Mouse (Mus musculus): ENCODE results near the gene Ewsr1. TPM values are rescaled to one million over a fixed set of nuclear protein-coding genes. Genes with fewer than 3 reads are reported as not detected.
A peak's percentile ranks its signal among the peaks of the same experiment; 100 is the strongest.
"Not testable (repeated sequence)": the region's sequence is repeated elsewhere in the genome, so short reads cannot be mapped to it uniquely, and the experiment has no call there.

Ewsr1 gene
- polyA plus RNA-seq, 1 experiment from 2014 or later: 520 TPM

DNA sequence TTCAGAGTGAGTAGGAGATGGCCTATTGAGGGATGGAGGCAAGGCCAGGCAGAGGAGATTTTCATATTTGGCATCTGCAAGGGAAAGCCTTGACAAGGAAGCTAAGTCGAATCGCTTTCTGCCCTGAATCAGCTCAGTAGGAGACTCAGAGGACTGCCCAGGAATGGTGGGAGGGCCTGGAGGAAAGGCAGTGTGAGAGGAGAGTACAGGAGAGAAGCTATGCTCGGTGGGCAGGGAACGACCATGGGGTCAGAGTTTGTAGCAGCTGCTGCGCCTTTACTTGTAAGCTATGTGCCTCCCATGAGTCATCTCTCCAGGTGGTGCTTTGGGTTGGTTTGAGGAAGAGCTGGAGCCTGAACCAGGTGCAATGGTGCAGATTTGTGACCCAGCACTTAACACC is 1.7 kb upstream of the Ewsr1 start:
- Histone ChIP-seq H3K9me3 (ENCODE audit: control insufficient read depth, low read length) (no peaks in the 10 kb centered on the region), H3K36me3 (ENCODE audit: control insufficient read depth, insufficient read depth, low read length) (peaks cover 8% of the 10 kb centered on the region; the same call in 1 of the 2 replicates), H3K4me2 (ENCODE audit: low read length) (peak overlapping the region; percentile 93), H3K27me3 (replicated peaks; ENCODE audit: control insufficient read depth, insufficient read depth, low read length) (no peaks in the 10 kb centered on the region), H3K9ac (ENCODE audit: low read depth, low read length) (peak overlapping the region; percentile 93), H3K4me1 (ENCODE audit: control insufficient read depth, insufficient read depth, low read depth, low read length) (peaks cover 32% of the 10 kb centered on the region), H3K4me3 (ENCODE audit: low read length) (peak overlapping the region; percentile 88), H3K27ac (ENCODE audit: low read depth, low read length) (peak overlapping the region; percentile 98)
- no peak for ATAC-seq
- WGBS: 32% methylated on average over 5 of the region's 5 CpGs

DNA sequence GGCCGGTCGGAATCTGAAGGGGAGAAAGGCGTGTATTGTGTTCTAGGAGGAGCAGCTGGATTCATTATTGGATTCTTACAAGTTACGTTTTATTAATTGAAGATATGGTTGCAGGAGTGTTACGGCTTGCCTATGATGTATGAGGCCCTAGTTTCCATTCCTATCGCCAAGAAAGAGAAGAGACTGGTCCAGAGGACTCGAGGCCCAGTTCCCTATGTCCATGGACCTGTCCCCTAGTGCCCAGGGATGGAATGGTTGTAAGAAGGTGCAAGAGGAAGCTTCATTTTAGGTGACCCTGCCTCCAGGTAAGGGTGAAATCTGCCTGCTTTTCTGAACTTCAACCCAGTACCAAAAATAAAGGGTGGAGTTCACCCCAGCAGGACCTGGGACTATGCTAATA is 1.2 kb upstream of the Ewsr1 start:
- Histone ChIP-seq H3K9me3 (ENCODE audit: control insufficient read depth, low read length) (no peaks in the 10 kb centered on the region), H3K9ac (ENCODE audit: low read depth, low read length) (peak overlapping the region; percentile 93), H3K4me2 (ENCODE audit: low read length) (peak overlapping the region; percentile 93), H3K27me3 (replicated peaks; ENCODE audit: control insufficient read depth, insufficient read depth, low read length) (no peaks in the 10 kb centered on the region), H3K4me3 (ENCODE audit: low read length) (peak overlapping the region; percentile 88), H3K27ac (ENCODE audit: low read depth, low read length) (peak overlapping the region; percentile 98), H3K36me3 (ENCODE audit: control insufficient read depth, insufficient read depth, low read length) (peaks cover 8% of the 10 kb centered on the region; the same call in 1 of the 2 replicates), H3K4me1 (ENCODE audit: control insufficient read depth, insufficient read depth, low read depth, low read length) (peaks cover 33% of the 10 kb centered on the region)
- WGBS: 3% methylated on average over 7 of the region's 7 CpGs
- no peak for ATAC-seq

DNA sequence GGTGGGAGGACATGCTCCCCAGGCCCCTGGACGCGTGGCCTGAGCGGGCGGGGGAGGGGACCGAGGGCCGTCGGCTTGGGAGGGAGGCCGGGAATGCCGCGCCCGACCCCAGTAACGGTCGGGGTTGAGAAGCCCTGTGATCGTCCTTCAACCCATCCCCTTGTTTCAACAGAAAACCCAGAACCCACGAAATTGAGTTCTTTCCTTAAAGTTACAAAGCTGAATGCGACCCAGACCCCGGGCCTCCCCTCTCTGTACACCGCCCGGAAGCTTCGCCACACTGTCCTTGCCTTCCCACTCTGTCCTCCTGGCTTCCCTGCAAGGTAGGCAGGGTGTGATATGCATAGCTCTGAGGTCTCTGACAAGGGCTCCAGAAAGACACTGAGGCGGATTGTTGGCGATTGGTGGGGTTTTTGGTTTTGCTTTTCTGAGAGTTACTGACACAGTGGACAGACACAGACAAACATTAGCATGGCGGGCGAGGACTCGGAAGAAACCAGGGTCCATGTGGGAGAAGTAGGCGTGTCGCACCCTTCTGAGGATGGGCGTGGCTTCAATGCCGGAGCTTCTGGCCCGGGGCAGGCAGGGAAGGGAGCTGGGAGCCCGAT is 614 bp upstream of the Ewsr1 start:
- H3K9me3 ChIP-seq (ENCODE audit: control insufficient read depth, low read length): no peaks in the 10 kb centered on the region
- peak; percentile 75 for ATAC-seq
- peak overlapping the region; percentile 88 for H3K4me3 ChIP-seq (ENCODE audit: low read length)
- peak overlapping the region; percentile 93 for H3K9ac ChIP-seq (ENCODE audit: low read depth, low read length)
- no peaks in the 10 kb centered on the region for H3K27me3 ChIP-seq (replicated peaks; ENCODE audit: control insufficient read depth, insufficient read depth, low read length)
- H3K27ac ChIP-seq (ENCODE audit: low read depth, low read length): peak overlapping the region; percentile 98
- 0% methylated on average over 31 of the region's 31 CpGs for WGBS
- peak overlapping the region; percentile 93 for H3K4me2 ChIP-seq (ENCODE audit: low read length)
- H3K36me3 ChIP-seq (ENCODE audit: control insufficient read depth, insufficient read depth, low read length): peaks cover 4% of the 10 kb centered on the region; the same call in 1 of the 2 replicates
- peaks cover 33% of the 10 kb centered on the region for H3K4me1 ChIP-seq (ENCODE audit: control insufficient read depth, insufficient read depth, low read depth, low read length)

DNA sequence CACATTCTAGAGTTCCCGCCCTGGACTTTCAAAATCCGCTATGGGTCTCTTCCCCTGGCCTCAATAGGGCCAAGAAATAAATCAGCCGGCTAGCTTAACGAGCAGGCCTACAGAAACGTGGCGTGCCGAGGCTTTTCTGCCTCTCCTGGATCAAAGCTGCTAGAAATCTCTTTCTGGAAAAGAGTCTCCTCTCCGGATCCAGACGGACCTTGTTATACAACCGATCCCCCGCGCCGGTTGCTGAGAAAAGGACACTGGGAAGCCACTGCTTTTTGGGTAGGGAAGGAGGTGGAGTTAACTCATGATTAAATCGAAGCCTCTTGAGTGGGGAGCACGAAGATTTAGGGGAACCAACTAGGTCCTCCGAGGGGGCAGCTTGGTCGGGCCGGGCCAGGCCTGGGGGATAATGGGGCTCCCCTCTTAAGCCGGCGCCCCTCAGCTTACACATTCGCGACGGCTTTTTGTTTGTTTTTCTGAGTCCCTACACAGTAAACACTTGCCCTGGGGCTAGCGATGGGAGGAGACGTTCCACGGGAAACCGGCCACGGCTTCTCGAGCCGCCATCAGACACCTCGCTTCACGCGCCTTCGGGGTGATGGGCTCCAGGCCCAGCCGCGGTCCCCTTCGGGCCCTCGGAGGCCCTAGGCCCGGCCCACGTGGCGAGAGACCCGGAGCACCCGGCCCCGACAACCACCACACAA is 881 bp downstream of the Ewsr1 start:
- ATAC-seq: peak; percentile 9; the same call in 1 of the 2 replicates
- Histone ChIP-seq H3K9me3 (ENCODE audit: control insufficient read depth, low read length) (no peaks in the 10 kb centered on the region), H3K4me2 (ENCODE audit: low read length) (peak overlapping the region; percentile 77), H3K9ac (ENCODE audit: low read depth, low read length) (peak overlapping the region; percentile 93), H3K4me3 (ENCODE audit: low read length) (peak overlapping the region; percentile 88), H3K27ac (ENCODE audit: low read depth, low read length) (peak overlapping the region; percentile 98), H3K4me1 (ENCODE audit: control insufficient read depth, insufficient read depth, low read depth, low read length) (peaks cover 33% of the 10 kb centered on the region), H3K36me3 (ENCODE audit: control insufficient read depth, insufficient read depth, low read length) (no peaks in the 10 kb centered on the region), H3K27me3 (replicated peaks; ENCODE audit: control insufficient read depth, insufficient read depth, low read length) (no peaks in the 10 kb centered on the region)
- under 1% methylated on average over 44 of the region's 44 CpGs for WGBS

DNA sequence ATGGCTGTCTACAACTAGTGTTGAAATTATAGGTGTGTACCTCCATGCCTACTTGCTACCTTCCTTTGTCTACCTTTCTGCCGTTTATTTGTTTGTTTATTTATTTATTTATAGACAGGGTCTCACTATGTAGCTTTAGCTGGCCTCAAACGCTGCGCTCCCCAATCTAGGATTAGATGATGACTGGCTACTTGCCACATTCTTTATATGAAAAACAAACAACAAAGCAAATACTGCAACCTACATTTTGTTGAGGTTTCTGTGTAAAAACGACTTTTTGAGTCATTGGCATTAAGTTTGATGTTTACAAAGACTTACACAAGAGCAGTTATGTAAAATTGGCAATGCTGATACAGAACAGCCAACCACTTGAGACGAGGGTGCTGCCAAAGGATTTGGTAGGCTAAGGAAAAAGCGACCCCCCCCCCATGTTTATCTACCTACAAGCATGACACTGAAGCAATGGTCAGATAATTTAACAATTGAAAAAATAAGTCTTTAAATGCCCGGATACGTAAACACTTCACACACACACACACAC is 2.5 kb downstream of the Ewsr1 start:
- 69% methylated on average over 8 of the region's 8 CpGs for whole genome bisulfite sequencing
- no peak overlapping the region for H3K27ac ChIP-seq (ENCODE audit: low read depth, low read length)
- H3K4me2 ChIP-seq (ENCODE audit: low read length): peak overlapping the region; percentile 77
- peaks cover 6% of the 10 kb centered on the region for H3K36me3 ChIP-seq (ENCODE audit: control insufficient read depth, insufficient read depth, low read length)
- no peaks in the 10 kb centered on the region for H3K27me3 ChIP-seq (replicated peaks; ENCODE audit: control insufficient read depth, insufficient read depth, low read length)
- H3K4me1 ChIP-seq (ENCODE audit: control insufficient read depth, insufficient read depth, low read depth, low read length): peaks cover 31% of the 10 kb centered on the region
- no peak for ATAC-seq
- H3K9ac ChIP-seq (ENCODE audit: low read depth, low read length): no peak overlapping the region
- H3K9me3 ChIP-seq (ENCODE audit: control insufficient read depth, low read length): no peaks in the 10 kb centered on the region
- H3K4me3 ChIP-seq (ENCODE audit: low read length): peak overlapping the region; percentile 88

DNA sequence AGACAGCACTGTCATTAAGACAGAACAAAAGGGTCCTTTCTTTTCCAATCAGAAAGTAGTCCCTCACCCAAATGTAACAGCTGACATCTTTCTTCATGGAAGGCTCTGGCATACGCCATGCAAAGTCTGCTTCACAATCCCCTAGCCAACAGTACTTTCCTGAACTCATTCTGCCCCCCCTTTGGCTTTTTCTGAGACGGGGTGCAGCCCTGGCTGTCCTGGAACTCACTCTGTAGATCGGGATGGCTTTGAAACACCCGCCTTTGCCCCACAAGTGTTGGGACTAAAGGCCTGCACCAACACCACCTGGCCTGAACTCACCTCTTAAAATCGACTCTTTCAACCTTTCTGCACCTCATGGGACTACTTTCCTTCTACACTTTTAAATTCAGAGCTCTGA is 3.2 kb downstream of the Ewsr1 start:
- Histone ChIP-seq H3K36me3 (ENCODE audit: control insufficient read depth, insufficient read depth, low read length) (peaks cover 10% of the 10 kb centered on the region), H3K27me3 (replicated peaks; ENCODE audit: control insufficient read depth, insufficient read depth, low read length) (no peaks in the 10 kb centered on the region), H3K9me3 (ENCODE audit: control insufficient read depth, low read length) (no peaks in the 10 kb centered on the region), H3K4me1 (ENCODE audit: control insufficient read depth, insufficient read depth, low read depth, low read length) (peaks cover 24% of the 10 kb centered on the region), H3K4me3 (ENCODE audit: low read length) (no peak overlapping the region), H3K27ac (ENCODE audit: low read depth, low read length) (no peak overlapping the region), H3K4me2 (ENCODE audit: low read length) (peak overlapping the region; percentile 17; the same call in 1 of the 2 replicates), H3K9ac (ENCODE audit: low read depth, low read length) (no peak overlapping the region)
- 77% methylated on average over 5 of the region's 5 CpGs for WGBS
- ATAC-seq: no peak

DNA sequence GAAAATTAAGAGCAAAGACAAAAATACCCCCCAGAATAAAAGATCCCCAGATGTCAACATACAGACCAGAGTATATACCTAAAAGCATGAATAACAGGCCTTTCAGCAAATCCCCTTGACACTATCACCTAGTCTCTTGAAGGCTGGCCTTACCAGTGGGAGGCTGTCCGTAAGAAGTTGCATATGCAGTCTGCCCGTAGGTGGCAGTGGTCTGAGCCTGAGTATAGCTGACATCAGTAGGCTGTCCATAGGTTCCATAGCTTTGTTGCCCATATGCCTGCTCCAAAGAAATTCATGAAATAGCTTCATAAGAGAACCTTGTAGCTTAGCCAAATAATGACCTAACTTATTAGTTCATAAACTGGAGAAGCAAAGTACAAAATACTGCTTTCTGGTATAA is 7.4 kb downstream of the Ewsr1 start:
- Histone ChIP-seq H3K4me1 (ENCODE audit: control insufficient read depth, insufficient read depth, low read depth, low read length) (peaks cover 9% of the 10 kb centered on the region), H3K36me3 (ENCODE audit: control insufficient read depth, insufficient read depth, low read length) (peaks cover 27% of the 10 kb centered on the region), H3K27me3 (replicated peaks; ENCODE audit: control insufficient read depth, insufficient read depth, low read length) (no peaks in the 10 kb centered on the region), H3K9ac (ENCODE audit: low read depth, low read length) (no peak overlapping the region), H3K4me3 (ENCODE audit: low read length) (no peak overlapping the region), H3K9me3 (ENCODE audit: control insufficient read depth, low read length) (no peaks in the 10 kb centered on the region), H3K27ac (ENCODE audit: low read depth, low read length) (no peak overlapping the region), H3K4me2 (ENCODE audit: low read length) (no peak overlapping the region)
- WGBS: 40% methylated on average over 2 of the region's 2 CpGs
- ATAC-seq: no peak

DNA sequence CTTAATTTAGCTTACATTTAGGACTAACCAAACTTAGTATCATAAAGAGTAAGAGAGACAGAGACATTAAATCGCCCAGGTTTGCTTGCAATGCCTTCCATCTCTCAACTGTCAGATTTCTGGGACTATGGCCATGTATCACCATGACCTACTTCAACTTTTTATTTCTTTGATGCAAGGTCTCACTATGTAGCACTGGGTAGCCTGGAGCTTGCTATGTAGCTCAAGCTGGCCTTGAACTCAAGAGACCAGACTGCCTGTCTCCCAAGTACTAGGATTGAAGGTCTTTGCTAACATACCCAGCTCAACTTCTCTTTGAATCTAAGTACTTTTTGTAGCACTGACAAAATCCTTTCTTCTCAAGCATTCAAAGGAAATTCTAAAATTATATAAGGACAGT is 9.9 kb downstream of the Ewsr1 start:
- no peak overlapping the region for H3K4me2 ChIP-seq (ENCODE audit: low read length)
- no peak overlapping the region for H3K4me3 ChIP-seq (ENCODE audit: low read length)
- H3K9ac ChIP-seq (ENCODE audit: low read depth, low read length): no peak overlapping the region
- H3K27me3 ChIP-seq (replicated peaks; ENCODE audit: control insufficient read depth, insufficient read depth, low read length): no peaks in the 10 kb centered on the region
- H3K4me1 ChIP-seq (ENCODE audit: control insufficient read depth, insufficient read depth, low read depth, low read length): no peaks in the 10 kb centered on the region; the same call in 1 of the 2 replicates
- no peaks in the 10 kb centered on the region for H3K9me3 ChIP-seq (ENCODE audit: control insufficient read depth, low read length)
- ATAC-seq: no peak
- WGBS: 93% methylated on average over 1 of the region's 1 CpGs
- peaks cover 50% of the 10 kb centered on the region for H3K36me3 ChIP-seq (ENCODE audit: control insufficient read depth, insufficient read depth, low read length)
- H3K27ac ChIP-seq (ENCODE audit: low read depth, low read length): no peak overlapping the region

DNA sequence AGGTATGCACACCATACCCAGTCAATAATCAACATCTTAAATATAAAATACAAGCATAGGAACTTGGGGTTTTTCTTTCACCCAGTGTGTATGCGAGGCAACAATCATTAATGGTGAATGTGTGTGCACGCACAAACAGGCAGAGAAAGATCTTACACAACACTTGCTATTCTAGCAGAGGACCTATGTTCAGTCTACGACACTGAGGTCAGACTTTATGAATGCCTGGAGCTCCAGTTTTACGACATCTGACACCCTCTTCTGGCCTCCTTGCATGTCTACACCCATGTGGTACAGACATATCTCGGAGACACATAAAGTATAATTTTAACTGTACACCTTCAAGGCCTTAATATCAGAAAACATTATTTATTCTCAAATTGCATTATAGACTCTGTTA is 22.2 kb downstream of the Ewsr1 start:
- H3K27me3 ChIP-seq (replicated peaks; ENCODE audit: control insufficient read depth, insufficient read depth, low read length); H3K27ac ChIP-seq (ENCODE audit: low read depth, low read length); H3K9me3 ChIP-seq (ENCODE audit: control insufficient read depth, low read length); ATAC-seq; H3K4me2 ChIP-seq (ENCODE audit: low read length); H3K4me3 ChIP-seq (ENCODE audit: low read length); H3K4me1 ChIP-seq (ENCODE audit: control insufficient read depth, insufficient read depth, low read depth, low read length); H3K9ac ChIP-seq (ENCODE audit: low read depth, low read length): not testable (repeated sequence)
- peaks cover 37% of the 10 kb centered on the region for H3K36me3 ChIP-seq (ENCODE audit: control insufficient read depth, insufficient read depth, low read length)
- 87% methylated on average over 3 of the region's 5 CpGs for WGBS

Data from hindbrain, embryonic 16.5 days (tissue).